Mouse (Mus musculus) ES-Bruce4 (cell line): ENCODE data around the gene Cage1. TPM values are rescaled to one million over a fixed set of nuclear protein-coding genes. Genes with fewer than 3 reads are reported as not detected.

ENCODE experiments used
- H3K27ac ChIP-seq: 2 replicates; pipeline ENCODE4 v1.5.1; 2012; ENCODE audit warnings: low read length, inconsistent platforms; ENCODE audit not compliant: insufficient read depth
- H3K27me3 ChIP-seq: 2 replicates; pipeline ENCODE4 v1.6.1; 2012; ENCODE audit warnings: mild to moderate bottlenecking, low read length, inconsistent platforms; ENCODE audit not compliant: control insufficient read depth, poor library complexity, insufficient read depth, severe bottlenecking
- H3K36me3 ChIP-seq: 2 replicates; pipeline ENCODE4 v1.6.1; 2012; ENCODE audit warnings: inconsistent platforms, mild to moderate bottlenecking, low read length, moderate library complexity; ENCODE audit not compliant: control insufficient read depth, poor library complexity, insufficient read depth, severe bottlenecking
- H3K4me1 ChIP-seq: one replicate; pipeline ENCODE4 v1.8.1; 2011; ENCODE audit warnings: low read length; ENCODE audit not compliant: control insufficient read depth, insufficient read depth
- H3K4me3 ChIP-seq: 2 replicates; pipeline ENCODE4 v1.5.1; 2011; ENCODE audit warnings: low read depth, mild to moderate bottlenecking, low read length
- H3K9ac ChIP-seq: 2 replicates; pipeline ENCODE4 v1.6.1; 2012; ENCODE audit warnings: low read depth, mild to moderate bottlenecking, inconsistent platforms; ENCODE audit not compliant: poor library complexity, severe bottlenecking
- H3K9me3 ChIP-seq: replicated peaks from 2 replicates; pipeline ENCODE4 v1.6.1; 2012; ENCODE audit warnings: mild to moderate bottlenecking, low read length, inconsistent platforms; ENCODE audit not compliant: control insufficient read depth, poor library complexity, insufficient read depth, severe bottlenecking
- CTCF ChIP-seq: IDR thresholded peaks from one replicate; pipeline ENCODE4 v1.8.1; 2011; ENCODE audit warnings: low read depth, low read length
- EP300 ChIP-seq: IDR thresholded peaks from 2 replicates; pipeline ENCODE4 v1.6.1; 2011; ENCODE audit warnings: low read depth, low read length; ENCODE audit not compliant: insufficient read depth
- POLR2A ChIP-seq: IDR thresholded peaks from one replicate; pipeline ENCODE4 v1.8.1; 2011; ENCODE audit warnings: low read length; ENCODE audit not compliant: insufficient read depth
- polyA plus RNA-seq: library from polyadenylated mRNA; stranded (reverse); fragments of >200 nt; gene quantifications from 2 replicates; pipeline ENCODE4 v1.2.4, GENCODE M21; 2011; ENCODE audit warnings: low read depth; ENCODE audit not compliant: missing spikeins, insufficient read depth, insufficient read length

Gene Cage1
- polyA plus RNA-seq, 1 experiment = 0.97 TPM

DNA sequence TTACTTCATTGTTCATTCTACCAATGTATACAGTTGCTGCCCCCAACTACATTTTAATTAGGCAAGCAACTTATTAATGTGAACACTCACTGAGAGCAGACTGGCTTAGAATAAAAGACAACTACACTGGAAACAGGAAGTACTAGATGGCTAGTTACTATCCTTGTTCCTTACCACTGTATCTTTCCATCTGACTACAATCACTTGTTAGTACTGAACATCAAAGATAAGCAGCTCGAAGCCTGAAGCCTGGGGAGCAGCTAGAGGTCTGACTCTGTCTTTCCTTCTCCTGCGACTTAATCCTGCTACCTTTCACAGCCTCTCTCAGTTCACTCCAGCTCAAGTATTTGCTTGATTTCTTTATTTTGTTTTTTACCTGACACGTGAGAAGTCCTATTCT lies 18.1 kb downstream of the Cage1 start:
- TF ChIP-seq CTCF (no peak), EP300 (no peak), POLR2A (no peak)
- H3K4me1 ChIP-seq = no peaks in the 10 kb centered on the region
- no peak overlapping the region for H3K27ac ChIP-seq
- no peaks in the 10 kb centered on the region; the same call in 1 of the 2 replicates for H3K9me3 ChIP-seq
- no peak overlapping the region for H3K9ac ChIP-seq
- peaks cover 4% of the 10 kb centered on the region; the same call in 1 of the 2 replicates for H3K27me3 ChIP-seq
- no peaks in the 10 kb centered on the region for H3K36me3 ChIP-seq
- H3K4me3 ChIP-seq = no peak overlapping the region

DNA sequence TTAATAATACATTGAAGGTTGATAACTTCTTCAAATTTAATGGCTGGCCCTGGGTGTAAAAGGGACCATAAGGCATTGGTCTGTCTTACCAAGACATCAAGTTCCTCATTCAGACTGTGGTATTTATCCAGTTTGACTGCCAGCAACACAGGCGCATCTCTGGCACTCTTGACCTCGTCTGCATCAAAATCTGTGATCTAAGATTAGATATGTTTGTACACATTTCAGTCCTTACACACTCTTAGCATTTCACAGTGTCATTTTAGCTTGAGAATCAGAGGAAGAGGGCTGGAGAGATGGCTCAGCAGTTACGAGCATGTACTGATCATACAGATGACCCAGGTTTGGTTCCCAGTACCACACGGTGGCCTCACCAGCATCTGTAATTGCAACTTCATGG lies 21.3 kb downstream of the Cage1 start:
- TF ChIP-seq POLR2A (no peak), CTCF (no peak), EP300 (no peak)
- no peaks in the 10 kb centered on the region for H3K36me3 ChIP-seq
- no peaks in the 10 kb centered on the region for H3K4me1 ChIP-seq
- no peak overlapping the region for H3K27ac ChIP-seq
- no peaks in the 10 kb centered on the region; the same call in 1 of the 2 replicates for H3K9me3 ChIP-seq
- H3K9ac ChIP-seq = no peak overlapping the region
- no peaks in the 10 kb centered on the region for H3K27me3 ChIP-seq
- no peak overlapping the region for H3K4me3 ChIP-seq

GRCm38 (mm10) chr13:38012436-38012835 lies 24.4 kb downstream of the Cage1 start:
- no peaks in the 10 kb centered on the region for H3K36me3 ChIP-seq
- no peaks in the 10 kb centered on the region for H3K27me3 ChIP-seq
- no peaks in the 10 kb centered on the region for H3K4me1 ChIP-seq
- H3K27ac ChIP-seq = no peak overlapping the region
- no peak overlapping the region for H3K9ac ChIP-seq
- TF ChIP-seq EP300 = no peak
- no peak for TF ChIP-seq POLR2A
- no peak for TF ChIP-seq CTCF
- H3K4me3 ChIP-seq = no peak overlapping the region
- H3K9me3 ChIP-seq = no peaks in the 10 kb centered on the region

- Histone ChIP-seq H3K27ac (no peak overlapping the region), H3K9me3 (no peaks in the 10 kb centered on the region), H3K4me1 (no peaks in the 10 kb centered on the region), H3K27me3 (no peaks in the 10 kb centered on the region), H3K36me3 (no peaks in the 10 kb centered on the region), H3K9ac (no peak overlapping the region), H3K4me3 (no peak overlapping the region)
- TF ChIP-seq CTCF = no peak
Measured at GRCm38 (mm10) chr13:38010444-38010910, 26.4 kb downstream of the Cage1 start.

GRCm38 (mm10) chr13:38009721-38010408 lies 27.0 kb downstream of the Cage1 start:
- TF ChIP-seq CTCF = no peak
- no peak for TF ChIP-seq POLR2A
- TF ChIP-seq EP300 = no peak
- Histone ChIP-seq H3K27me3 (no peaks in the 10 kb centered on the region), H3K4me3 (no peak overlapping the region), H3K36me3 (no peaks in the 10 kb centered on the region), H3K9ac (no peak overlapping the region), H3K4me1 (no peaks in the 10 kb centered on the region), H3K9me3 (no peaks in the 10 kb centered on the region), H3K27ac (no peak overlapping the region)

- H3K27ac ChIP-seq = no peak overlapping the region
- no peak overlapping the region for H3K9ac ChIP-seq
- no peaks in the 10 kb centered on the region for H3K27me3 ChIP-seq
- no peaks in the 10 kb centered on the region for H3K36me3 ChIP-seq
- no peak overlapping the region for H3K4me3 ChIP-seq
- no peaks in the 10 kb centered on the region for H3K9me3 ChIP-seq
- H3K4me1 ChIP-seq = no peaks in the 10 kb centered on the region
- no peak for TF ChIP-seq POLR2A
- TF ChIP-seq EP300 = no peak
- TF ChIP-seq CTCF = no peak
Measured at GRCm38 (mm10) chr13:38007972-38008371, 28.9 kb downstream of the Cage1 start.
